Mouse (Mus musculus): ENCODE measurements around the gene Gm28053.

GRCm38 (mm10) chr6:48679701-48680100 lies 38.7 kb upstream of the Gm28053 start:
- TF ChIP-seq CTCF (IDR thresholded peaks at IDR 0.05; ENCODE audit: low read depth, low read length) (no peak), POLR2A (IDR thresholded peaks at IDR 0.05; ENCODE audit: extremely low read depth, insufficient read depth, low read length) (no peak)
